Comparison of ENCODE assay signal across 9 mouse cellular contexts in the genomic region with DNA sequence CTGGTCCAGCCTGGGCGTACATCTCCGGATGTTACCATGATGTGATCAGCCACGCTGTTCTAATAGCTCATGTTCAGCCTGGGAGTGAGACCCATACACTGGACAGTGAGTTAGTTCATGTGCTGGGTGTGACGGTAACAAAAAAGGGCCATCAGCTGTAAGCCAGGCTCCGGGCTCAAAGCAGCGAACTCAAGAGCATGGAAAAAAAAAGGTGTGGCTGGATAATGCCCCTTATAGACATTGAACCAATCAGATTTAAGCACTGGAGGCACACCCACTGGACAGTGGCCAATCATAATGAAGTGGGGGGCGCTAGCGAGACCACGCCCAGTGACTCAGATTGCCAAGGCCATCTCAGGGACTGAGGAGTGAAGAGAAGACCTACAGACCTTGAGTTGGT. TPM values are rescaled to one million over a fixed set of nuclear protein-coding genes. Genes with fewer than 3 reads are reported as not detected.
DNase-seq lines count a peak whose midpoint lies in the region; ATAC-seq lines count a peak whose summit lies in the region.
"Had no signal": no experiment of that assay in that cellular context is flagged by ENCODE, and none has a peak within 500 bp of the region (broad histone marks: within the 10 kb centered on the region; RNA-seq: fewer than 3 reads in every experiment).

A gene (plus strand): TSS at position 338 of the 400 bp plus-strand sequence.

- no peaks in the 10 kb centered on the region for H3K9me3 ChIP-seq in liver, embryonic 12.5 days (replicated peaks)
- H3K9me3 ChIP-seq in midbrain, embryonic 13.5 days: no peaks in the 10 kb centered on the region
- H3K9me3 ChIP-seq: hindbrain, embryonic 15.5 days; neural tube, embryonic 12.5 days had no signal

- DNase-seq in thymus, postnatal 0 days (ENCODE audit: low spot score): peak; percentile 34
- DNase-seq in thymus, postnatal 14 days: no peak
- DNase-seq in adrenal gland, postnatal 4 days (ENCODE audit: low spot score in 2 of 2): peak; percentile 40 to 62
- DNase-seq in left cerebral cortex, postnatal 36 days (ENCODE audit: low spot score in 2 of 2): no peak
- DNase-seq in natural killer cell, adult 2 months (ENCODE audit: low spot score in 2 of 2): no peak

- no peak within 1 kb of the TSS for H3K4me2 ChIP-seq in liver, embryonic 12.5 days
- no peak within 1 kb of the TSS for H3K4me2 ChIP-seq in midbrain, embryonic 13.5 days (replicated peaks)
- H3K4me2 ChIP-seq: hindbrain, embryonic 15.5 days; neural tube, embryonic 12.5 days had no signal

- H3K36me3 ChIP-seq in liver, embryonic 12.5 days: no peaks in the 10 kb centered on the region
- H3K36me3 ChIP-seq in midbrain, embryonic 13.5 days: no peaks in the 10 kb centered on the region
- H3K36me3 ChIP-seq: hindbrain, embryonic 15.5 days; neural tube, embryonic 12.5 days had no signal

- H3K4me1 ChIP-seq in liver, embryonic 12.5 days: peaks cover 5% of the 10 kb centered on the region
- no peaks in the 10 kb centered on the region for H3K4me1 ChIP-seq in midbrain, embryonic 13.5 days (replicated peaks)
- H3K4me1 ChIP-seq: hindbrain, embryonic 15.5 days; neural tube, embryonic 12.5 days had no signal

- 38% methylated on average over 9 of the region's 9 CpGs for WGBS in liver, embryonic 12.5 days (ENCODE audit: insufficient replicate concordance)
- WGBS in midbrain, embryonic 13.5 days: 46% methylated on average over 9 of the region's 9 CpGs

- H3K9ac ChIP-seq in liver, embryonic 12.5 days: no peak within 1 kb of the TSS
- no peak within 1 kb of the TSS for H3K9ac ChIP-seq in midbrain, embryonic 13.5 days (replicated peaks)
- H3K9ac ChIP-seq: hindbrain, embryonic 15.5 days; neural tube, embryonic 12.5 days had no signal

- no peak within 1 kb of the TSS for H3K4me3 ChIP-seq in liver, embryonic 12.5 days
- H3K4me3 ChIP-seq in midbrain, embryonic 13.5 days (replicated peaks): no peak within 1 kb of the TSS
- H3K4me3 ChIP-seq: hindbrain, embryonic 15.5 days; neural tube, embryonic 12.5 days had no signal

- no peak within 1 kb of the TSS for H3K27ac ChIP-seq in liver, embryonic 12.5 days
- no peak within 1 kb of the TSS for H3K27ac ChIP-seq in midbrain, embryonic 13.5 days
- H3K27ac ChIP-seq: hindbrain, embryonic 15.5 days; neural tube, embryonic 12.5 days had no signal

- intact Hi-C loops in left cerebral cortex, postnatal 36 days (cut with DNase I): no loop called here

- ATAC-seq in liver, embryonic 12.5 days: peak; percentile 66; the same call in 1 of the 2 replicates
- no peak for ATAC-seq in midbrain, embryonic 13.5 days

- H3K27me3 ChIP-seq in liver, embryonic 12.5 days (replicated peaks): no peaks in the 10 kb centered on the region
- H3K27me3 ChIP-seq in midbrain, embryonic 13.5 days: no peaks in the 10 kb centered on the region
- H3K27me3 ChIP-seq: hindbrain, embryonic 15.5 days; neural tube, embryonic 12.5 days had no signal

RNA-seq across cellular contexts. Expression of the gene that starts here (rescaled TPM):
- polyA plus RNA-seq in thymus, postnatal 0 days (2015; fragmentation: Nextera tagmentation; extraction: Ambion mirVana): 0.81 and 1.2 TPM in 2 replicates
- 1 to 10 TPM; 3.8 to 5.2 TPM for total RNA-seq in adrenal gland, postnatal 4 days (2021)
- 0.65 and 1.0 TPM in 2 replicates for polyA plus RNA-seq in liver, embryonic 12.5 days (2016; fragmentation: Nextera tagmentation; extraction: Ambion mirVana)
- not detected in 2 replicates for polyA plus RNA-seq in midbrain, embryonic 13.5 days (2015; fragmentation: Nextera tagmentation; extraction: Ambion mirVana)
- total RNA-seq in left cerebral cortex, postnatal 36 days (2021): not detected
- polyA plus RNA-seq: hindbrain, embryonic 15.5 days; neural tube, embryonic 12.5 days had no signal

Comparison
In these comparisons a context has a peak if more than half of its experiments do, and no peak if none do; other contexts are left out.
1. RNA of the gene that starts here (total RNA-seq): 3.8 to 5.2 TPM in adrenal gland, postnatal 4 days; not detected in left cerebral cortex, postnatal 36 days; every median in the first group is over 4 times any median in the second.
2. DNase-seq: peak in thymus, postnatal 0 days (single experiment) and adrenal gland, postnatal 4 days (2 of 2); none in thymus, postnatal 14 days (single experiment), left cerebral cortex, postnatal 36 days (0 of 2) and natural killer cell, adult 2 months (0 of 2).